Mouse (Mus musculus): ENCODE results near the gene Clec3a.

- TF ChIP-seq MYOG (IDR thresholded peaks at IDR 0.05; ENCODE audit: control insufficient read depth, extremely low read depth, insufficient read length): no peak
- TF ChIP-seq CTCF (IDR thresholded peaks at IDR 0.05; ENCODE audit: control insufficient read depth, insufficient read depth, insufficient read length): no peak
- no peak for TF ChIP-seq USF1 (IDR thresholded peaks at IDR 0.05; ENCODE audit: low read depth)
Observed at GRCm38 (mm10) chr8:114452278-114452677, 34.4 kb downstream of the Clec3a start.
